Mouse (Mus musculus) lung, postnatal 36 days (tissue): ENCODE measurements at regions not wholly inside any gene's neighbourhood (a gene's known extent, or its start where the extent isn't known, plus 50 kb on each side); places are given as distances from the start of the nearest gene placed in this dataset.

Source experiments
- DNase-seq: peaks from one replicate; pipeline ENCODE4 v3.0.0; 2022; ENCODE audit warnings: mixed read lengths

- DNase-seq = no peak
Observed at GRCm38 (mm10) chr14:45807767-45808166, 149.8 kb upstream of the Ddhd1 start.

- DNase-seq = no peak
Observed at GRCm38 (mm10) chr14:45809491-45809890, 151.5 kb upstream of the Ddhd1 start.

GRCm38 (mm10) chr14:45810101-45810500, 152.2 kb upstream of the Ddhd1 start:
- no peak for DNase-seq

GRCm38 (mm10) chr14:45810630-45811029, 152.7 kb upstream of the Ddhd1 start:
- peak; percentile 19 for DNase-seq

GRCm38 (mm10) chr14:45815598-45815997, 157.7 kb upstream of the Ddhd1 start:
- no peak for DNase-seq

- peak; percentile 6 for DNase-seq
Observed at GRCm38 (mm10) chr14:45816611-45817010, 158.7 kb upstream of the Ddhd1 start.

- no peak for DNase-seq
Observed at GRCm38 (mm10) chr14:45817756-45818155, 159.8 kb upstream of the Ddhd1 start.

- peak; percentile 6 for DNase-seq
Observed at GRCm38 (mm10) chr14:45824601-45825000, 166.7 kb upstream of the Ddhd1 start.

GRCm38 (mm10) chr14:45826023-45826422, 168.1 kb upstream of the Ddhd1 start:
- no peak for DNase-seq

GRCm38 (mm10) chr14:45827096-45827495, 169.2 kb upstream of the Ddhd1 start:
- no peak for DNase-seq

GRCm38 (mm10) chr14:45830457-45830856, 172.5 kb upstream of the Ddhd1 start:
- no peak for DNase-seq

GRCm38 (mm10) chr14:45837039-45837438, 179.1 kb upstream of the Ddhd1 start:
- DNase-seq = peak; percentile 73

- DNase-seq = no peak
Observed at GRCm38 (mm10) chr14:45843829-45844228, 185.9 kb upstream of the Ddhd1 start.

- DNase-seq = no peak
Observed at GRCm38 (mm10) chr14:45850588-45850987, 192.6 kb upstream of the Ddhd1 start.

GRCm38 (mm10) chr14:45878428-45878827, 220.5 kb upstream of the Ddhd1 start:
- DNase-seq = peak; percentile 63

GRCm38 (mm10) chr14:45920783-45921182, 262.8 kb upstream of the Ddhd1 start:
- DNase-seq = no peak

GRCm38 (mm10) chr14:45943581-45943980, 285.6 kb upstream of the Ddhd1 start:
- DNase-seq = no peak

- no peak for DNase-seq
Observed at GRCm38 (mm10) chr14:45944101-45944500, 286.2 kb upstream of the Ddhd1 start.

- DNase-seq = no peak
Observed at GRCm38 (mm10) chr14:45944506-45944905, 286.6 kb upstream of the Ddhd1 start.

GRCm38 (mm10) chr14:45956624-45957023, 298.7 kb upstream of the Ddhd1 start:
- DNase-seq = no peak

- peak; percentile 35 for DNase-seq
Observed at GRCm38 (mm10) chr14:45962474-45962873, 304.5 kb upstream of the Ddhd1 start.

- no peak for DNase-seq
Observed at GRCm38 (mm10) chr14:45964043-45964442, 306.1 kb upstream of the Ddhd1 start.

- DNase-seq = peak; percentile 86
Observed at GRCm38 (mm10) chr14:45983206-45983857, 325.4 kb upstream of the Ddhd1 start.

- DNase-seq = peak; percentile 65
Observed at GRCm38 (mm10) chr14:45984135-45984892, 326.4 kb upstream of the Ddhd1 start.
